Mouse (Mus musculus) testis, adult 2 months (tissue): ENCODE data around the gene Ccser2.

ENCODE experiments used
- CTCF ChIP-seq: fragments of 200-500 bp; IDR thresholded peaks from 2 replicates; pipeline ENCODE4 v1.5.1; 2012; ENCODE audit warnings: low read depth, mild to moderate bottlenecking, inconsistent platforms, low read length, moderate library complexity; ENCODE audit not compliant: control insufficient read depth, insufficient read depth, insufficient replicate concordance
- POLR2A ChIP-seq: fragments of 200-500 bp; IDR thresholded peaks from 2 replicates; pipeline ENCODE4 v1.6.1; 2012; ENCODE audit warnings: low read depth, mild to moderate bottlenecking, inconsistent platforms, low read length, moderate library complexity; ENCODE audit not compliant: control insufficient read depth

DNA sequence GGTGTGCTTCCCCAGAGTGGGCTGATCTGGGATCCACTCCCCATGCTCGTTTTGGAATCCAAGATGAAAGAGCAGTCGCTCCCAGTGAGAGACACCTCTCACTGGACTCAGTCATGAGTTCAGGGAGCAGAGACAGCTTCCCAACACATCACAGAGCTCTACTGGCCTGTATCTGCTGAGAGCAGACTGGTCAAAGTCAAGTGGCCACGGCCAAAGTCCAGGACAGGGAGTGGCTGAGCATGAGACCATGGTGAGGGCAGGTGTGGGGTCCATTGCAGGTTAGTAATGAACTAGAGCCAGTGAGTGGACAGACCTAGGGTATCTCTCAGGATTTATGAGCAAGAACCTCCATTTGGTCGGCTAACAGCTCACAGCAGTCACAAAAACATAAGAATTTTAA lies 109.6 kb downstream of the Ccser2 start:
- TF ChIP-seq CTCF (no peak), POLR2A (no peak)
